Mouse (Mus musculus) gastrocnemius, adult 18-20 months (tissue): ENCODE measurements around the gene Crocc2. TPM values are rescaled to one million over a fixed set of nuclear protein-coding genes. Genes with fewer than 3 reads are reported as not detected.
A peak's percentile ranks its signal among the peaks of the same experiment; 100 is the strongest.
"Not testable (repeated sequence)": the region's sequence is repeated elsewhere in the genome, so short reads cannot be mapped to it uniquely, and the experiment has no call there.

ENCODE experiments used
- DNase-seq: peaks from one replicate; pipeline ENCODE4 v3.0.0; 2021; ENCODE audit warnings: low spot score
- total RNA-seq, 2 experiments: library from RNA; stranded (reverse); gene quantifications; 2 replicates each; pipeline ENCODE4 v1.2.3; 2021

Gene Crocc2
- total RNA-seq, 2 experiments from 2014 or later = not detected

DNA sequence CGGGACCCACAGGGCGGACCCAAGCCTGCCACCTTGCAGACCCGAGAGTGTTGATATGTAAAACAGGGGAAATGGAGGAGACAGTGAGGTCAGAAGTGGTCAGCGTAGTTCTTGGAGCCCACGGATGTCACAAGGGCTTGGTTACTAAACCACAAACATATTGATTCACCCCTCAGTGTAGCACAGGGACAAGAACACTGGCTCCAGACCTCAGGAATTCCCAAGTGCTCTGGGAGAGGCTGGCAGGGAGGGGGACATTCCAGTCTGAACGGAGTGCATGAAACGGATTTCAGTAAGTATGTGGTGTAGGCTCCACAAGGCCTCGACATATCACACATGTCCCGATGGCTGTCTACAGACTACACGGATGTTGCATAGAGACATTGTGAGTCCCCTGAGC lies 6.6 kb upstream of the Crocc2 start:
- DNase-seq = no peak

- no peak for DNase-seq
Observed at GRCm38 (mm10) chr1:93162588-93162987, 5.9 kb upstream of the Crocc2 start.

GRCm38 (mm10) chr1:93165447-93165846 lies 3.1 kb upstream of the Crocc2 start:
- no peak for DNase-seq

DNA sequence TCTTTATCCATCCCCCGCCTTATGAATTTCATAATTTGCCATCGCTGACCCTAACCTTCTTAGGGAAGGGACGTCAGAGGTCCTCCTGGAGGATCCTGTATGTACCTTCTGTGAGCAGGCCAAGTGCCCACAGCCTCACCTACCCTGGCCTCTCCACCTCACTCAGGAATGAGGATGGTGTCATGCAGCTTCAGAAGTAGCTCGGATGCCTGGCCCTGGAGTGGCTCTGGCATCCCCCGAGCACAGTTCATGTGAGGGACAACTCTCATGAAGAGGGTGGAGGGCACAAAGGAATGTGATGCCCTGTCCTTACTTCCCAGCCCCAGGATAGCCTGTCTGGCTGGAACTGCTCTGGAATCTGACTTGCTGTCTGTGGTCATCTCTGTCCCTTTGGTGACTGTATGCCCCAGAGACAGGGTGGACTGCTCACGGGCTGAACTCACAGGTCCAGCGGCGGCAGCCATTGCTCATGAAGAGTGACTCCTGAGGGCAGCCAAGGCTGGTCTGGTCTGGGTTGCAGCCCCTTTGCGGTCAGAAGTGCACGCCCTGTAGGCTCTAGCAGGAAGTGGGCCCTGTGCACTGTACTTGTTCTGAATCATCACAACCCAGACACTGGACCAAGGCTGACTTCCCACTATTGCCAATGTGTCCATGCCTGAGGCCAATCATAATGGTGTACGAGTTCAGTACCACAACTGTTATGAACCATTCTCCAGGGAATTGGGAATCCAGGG lies 2.0 kb upstream of the Crocc2 start:
- DNase-seq = no peak

- no peak for DNase-seq
Observed at GRCm38 (mm10) chr1:93173665-93174064, 5.1 kb downstream of the Crocc2 start.

DNA sequence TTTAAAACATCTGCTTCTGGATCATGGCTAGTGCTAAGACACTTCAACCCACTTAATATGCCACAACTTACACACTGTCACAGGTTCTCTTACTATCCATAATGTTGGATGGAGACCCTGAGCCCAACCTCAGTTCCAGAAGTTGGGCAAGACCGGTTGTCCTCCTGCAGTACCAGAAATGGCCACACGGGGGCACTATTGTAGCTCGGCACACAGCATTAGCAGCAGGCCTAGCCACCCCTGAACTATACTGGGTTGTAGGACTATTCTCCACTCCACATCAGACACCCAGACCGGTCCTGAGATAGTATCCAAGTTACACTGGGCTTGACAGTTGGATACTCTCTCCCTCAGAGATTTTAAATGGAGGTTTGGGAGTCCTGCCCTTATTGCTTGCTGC lies 5.9 kb downstream of the Crocc2 start:
- DNase-seq = peak; percentile 77

DNA sequence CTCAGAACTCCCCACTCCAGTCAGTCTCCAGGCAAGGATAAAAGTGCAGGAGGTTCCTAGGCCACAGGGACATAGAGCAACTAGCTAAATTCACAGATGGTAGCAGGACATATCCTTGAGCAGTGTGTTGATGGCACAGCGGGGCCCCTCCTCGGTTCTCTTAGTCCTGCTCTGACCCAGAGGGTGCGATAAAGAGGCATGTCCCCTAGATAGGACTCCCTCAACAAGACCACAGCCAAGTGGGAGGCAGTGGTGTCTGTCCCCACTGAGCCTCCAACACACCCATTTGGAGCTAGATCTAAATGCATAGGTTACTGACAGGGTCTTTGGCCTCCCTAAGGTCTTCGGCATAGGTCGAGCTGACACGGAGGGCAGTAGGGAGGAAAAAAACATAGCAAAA lies 7.3 kb downstream of the Crocc2 start:
- DNase-seq = no peak

- peak; percentile 77 for DNase-seq
Observed at GRCm38 (mm10) chr1:93176525-93177332, 8.2 kb downstream of the Crocc2 start.

GRCm38 (mm10) chr1:93182281-93182680 lies 13.8 kb downstream of the Crocc2 start:
- no peak for DNase-seq

GRCm38 (mm10) chr1:93184071-93184828 lies 15.7 kb downstream of the Crocc2 start:
- DNase-seq = peak; percentile 29

- no peak for DNase-seq
Observed at GRCm38 (mm10) chr1:93190726-93191305, 22.3 kb downstream of the Crocc2 start.

DNA sequence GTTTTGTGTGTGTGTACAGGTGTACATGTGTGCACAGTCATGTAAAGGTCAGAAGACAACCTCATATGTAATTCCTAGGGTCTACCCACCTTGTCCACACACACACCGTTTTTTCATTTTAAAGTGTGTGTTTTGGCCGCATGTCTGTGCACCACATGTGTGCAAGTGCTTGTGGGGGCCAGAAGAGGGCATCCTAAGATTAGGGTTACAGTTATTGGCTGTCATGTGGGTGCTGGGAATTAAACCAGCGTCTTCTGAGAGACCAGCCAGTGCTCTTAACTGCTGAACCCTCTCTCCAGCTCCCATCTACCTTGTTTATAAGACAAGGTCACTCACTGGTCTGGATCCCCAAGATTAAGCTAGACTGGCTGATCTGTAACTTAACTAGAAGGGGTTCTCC lies 26.4 kb downstream of the Crocc2 start:
- no peak for DNase-seq

GRCm38 (mm10) chr1:93197454-93197853 lies 28.9 kb downstream of the Crocc2 start:
- DNase-seq = not testable (repeated sequence)

DNA sequence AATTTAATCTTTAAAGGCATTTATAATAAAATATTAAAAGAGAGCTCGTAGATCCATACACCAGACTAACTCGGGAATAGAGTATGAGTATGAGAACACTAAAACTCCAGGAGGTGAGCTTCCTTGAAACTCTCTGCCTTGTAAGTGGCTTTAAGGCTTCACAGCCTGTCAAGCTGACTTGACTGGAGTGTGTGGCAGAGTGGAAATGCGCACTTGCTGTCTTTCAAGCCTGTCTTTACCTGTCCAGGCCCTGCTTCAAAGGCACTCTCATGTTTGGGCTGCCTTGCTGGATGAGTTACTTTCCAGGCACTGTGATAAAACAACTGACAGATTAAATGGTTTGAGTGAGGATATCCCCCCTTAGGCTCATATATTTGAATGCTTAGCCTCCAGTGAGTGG lies 29.4 kb downstream of the Crocc2 start:
- no peak for DNase-seq

- no peak for DNase-seq
Observed at GRCm38 (mm10) chr1:93206277-93206970, 37.9 kb downstream of the Crocc2 start.

DNA sequence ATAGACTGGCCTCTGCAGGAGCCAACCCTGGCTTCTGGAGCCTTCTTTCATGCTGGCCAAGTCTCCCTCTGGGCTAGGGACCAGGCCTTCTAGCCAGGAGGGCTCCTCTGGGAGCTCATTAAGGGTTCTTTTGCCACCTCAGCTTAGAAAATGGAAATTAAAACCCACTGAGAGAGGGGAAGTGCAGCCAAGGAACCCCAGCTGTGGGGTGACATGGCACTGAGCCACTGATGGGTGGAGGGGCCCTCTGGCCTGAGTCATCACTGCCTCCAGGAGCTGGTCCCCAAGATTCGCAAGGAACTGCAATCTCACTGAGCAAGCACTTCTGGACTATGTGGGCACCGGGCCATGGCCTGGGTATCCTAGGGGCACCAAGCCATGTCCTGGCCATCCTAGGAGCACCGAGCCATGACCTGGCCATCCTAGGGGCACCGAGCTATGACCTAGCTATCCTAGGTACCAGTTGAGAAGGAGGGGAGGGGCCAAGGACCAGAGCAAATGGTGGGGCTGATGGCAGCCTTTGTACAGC lies 39.1 kb downstream of the Crocc2 start:
- DNase-seq = peak; percentile 24

- peak; percentile 49 for DNase-seq
Observed at GRCm38 (mm10) chr1:93210213-93210641, 41.7 kb downstream of the Crocc2 start.

DNA sequence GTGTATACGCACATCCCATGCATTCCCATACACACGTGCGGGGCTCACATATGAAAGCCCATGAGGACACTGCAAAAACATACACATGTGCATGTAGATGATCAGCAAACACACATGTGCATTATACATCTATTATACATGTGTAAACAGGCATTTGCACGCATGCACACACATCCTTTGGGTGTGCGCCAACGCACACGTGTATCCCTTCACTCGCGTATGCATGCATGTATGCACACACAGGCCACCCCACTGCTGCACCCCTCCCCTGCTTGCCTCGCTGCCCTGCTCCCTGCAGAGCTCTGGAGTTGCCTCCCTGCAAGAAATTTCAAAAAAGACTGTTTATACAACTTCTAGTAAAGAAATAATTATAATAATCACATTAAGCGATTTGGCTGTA lies 42.5 kb downstream of the Crocc2 start:
- DNase-seq = no peak

DNA sequence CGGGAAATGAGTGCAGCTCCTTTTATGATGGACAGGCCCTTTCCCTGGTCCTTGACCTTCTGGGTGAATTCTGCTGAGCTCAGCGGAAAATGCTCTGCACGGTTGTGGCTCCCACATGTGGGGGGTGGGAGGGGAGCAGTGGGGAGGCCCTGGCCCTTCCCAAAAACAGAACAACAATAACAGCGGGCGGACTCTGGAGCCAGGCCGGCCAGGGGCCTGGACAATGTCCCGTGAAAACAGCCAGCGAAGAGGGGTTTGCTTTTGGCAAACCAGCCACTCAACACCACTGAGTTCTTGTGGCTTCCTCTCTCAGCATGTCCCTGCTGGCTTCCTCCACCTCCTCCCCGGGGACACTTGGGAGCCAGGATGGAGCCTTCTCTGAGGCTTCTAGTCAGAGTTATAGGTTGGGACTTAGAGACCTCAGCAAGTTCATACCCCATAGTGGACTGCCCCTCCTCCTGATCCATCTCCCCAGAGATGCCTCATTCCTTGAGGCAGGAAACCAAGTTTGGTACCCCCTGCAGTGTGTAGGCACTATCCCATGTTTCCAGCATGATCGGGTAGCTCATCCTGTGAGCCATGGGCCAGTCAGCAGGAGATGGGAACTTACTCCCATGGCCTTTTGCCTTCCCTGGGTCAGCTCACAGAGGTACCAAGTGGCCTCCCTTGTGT lies 43.2 kb downstream of the Crocc2 start:
- peak; percentile 26 for DNase-seq

GRCm38 (mm10) chr1:93212441-93212840 lies 43.9 kb downstream of the Crocc2 start:
- DNase-seq = no peak
